Mouse (Mus musculus) bone marrow, adult 2 months (tissue): Measurements from ENCODE around the gene Kcnj11. TPM values are rescaled to one million over a fixed set of nuclear protein-coding genes. Genes with fewer than 3 reads are reported as not detected.

Source experiments
- H3K27ac ChIP-seq: fragments of 200-500 bp; 2 replicates; pipeline ENCODE4 v1.5.1; 2012; ENCODE audit warnings: low read depth, mild to moderate bottlenecking, control low read depth, inconsistent platforms, low read length; ENCODE audit not compliant: control insufficient read depth, poor library complexity, insufficient read depth
- H3K4me1 ChIP-seq: fragments of 200-500 bp; 2 replicates; pipeline ENCODE4 v1.6.1; 2011; ENCODE audit warnings: low read length; ENCODE audit not compliant: control insufficient read depth, insufficient read depth
- H3K4me3 ChIP-seq: fragments of 200-500 bp; replicated peaks from 2 replicates; pipeline ENCODE3; 2011; ENCODE audit warnings: mild to moderate bottlenecking, low read depth, low read length, control low read depth; ENCODE audit not compliant: control insufficient read depth
- CTCF ChIP-seq: fragments of 200-500 bp; IDR thresholded peaks from 2 replicates; pipeline ENCODE4 v1.5.1; 2011; ENCODE audit warnings: low read length, control low read depth; ENCODE audit not compliant: control insufficient read depth, insufficient read depth
- POLR2A ChIP-seq: fragments of 200-500 bp; IDR thresholded peaks from 2 replicates; pipeline ENCODE4 v1.6.1; 2011; ENCODE audit warnings: low read depth, mild to moderate bottlenecking, control low read depth, low read length, borderline replicate concordance; ENCODE audit not compliant: control insufficient read depth
- WGBS: fragments of 180-500 bp; shearing (Covaris S2); methylation state at CpG from one replicate; pipeline ENCODE4 v1.1.7; 2018; 5-methylcytosine and 5-hydroxymethylcytosine counted together
- polyA plus RNA-seq: library from polyadenylated mRNA; stranded (reverse); fragments of >200 nt; gene quantifications from 2 replicates; pipeline ENCODE4 v1.2.4, GENCODE M21; 2011; ENCODE audit warnings: low replicate concordance; ENCODE audit not compliant: missing spikeins, insufficient read depth, insufficient read length

The Kcnj11 gene
- polyA plus RNA-seq, 1 experiment = not detected

- Histone ChIP-seq H3K4me1 (no peaks in the 10 kb centered on the region), H3K27ac (no peak overlapping the region), H3K4me3 (no peak overlapping the region)
- WGBS = 65% methylated on average over 3 of the region's 3 CpGs
- TF ChIP-seq POLR2A = no peak
- TF ChIP-seq CTCF = no peak
Observed at GRCm38 (mm10) chr7:46113435-46113834, 12.9 kb upstream of the Kcnj11 start.

GRCm38 (mm10) chr7:46111938-46112337 is 11.4 kb upstream of the Kcnj11 start:
- no peak overlapping the region for H3K4me3 ChIP-seq
- H3K27ac ChIP-seq = no peak overlapping the region
- TF ChIP-seq POLR2A (no peak), CTCF (no peak)
- 60% methylated on average over 6 of the region's 6 CpGs for WGBS
- no peaks in the 10 kb centered on the region for H3K4me1 ChIP-seq

GRCm38 (mm10) chr7:46111212-46111817 is 10.8 kb upstream of the Kcnj11 start:
- Histone ChIP-seq H3K4me1 (no peaks in the 10 kb centered on the region), H3K27ac (no peak overlapping the region), H3K4me3 (no peak overlapping the region)
- TF ChIP-seq POLR2A (no peak), CTCF (no peak)
- 79% methylated on average over 15 of the region's 15 CpGs for WGBS

GRCm38 (mm10) chr7:46110079-46110478 is 9.5 kb upstream of the Kcnj11 start:
- Histone ChIP-seq H3K4me3 (no peak overlapping the region), H3K27ac (no peak overlapping the region), H3K4me1 (no peaks in the 10 kb centered on the region)
- no peak for TF ChIP-seq POLR2A
- TF ChIP-seq CTCF = no peak
- 65% methylated on average over 3 of the region's 3 CpGs for WGBS

- no peak overlapping the region for H3K4me3 ChIP-seq
- TF ChIP-seq POLR2A = no peak
- TF ChIP-seq CTCF = no peak
- no peak overlapping the region for H3K27ac ChIP-seq
- WGBS = 80% methylated on average over 7 of the region's 7 CpGs
- H3K4me1 ChIP-seq = no peaks in the 10 kb centered on the region
Observed at GRCm38 (mm10) chr7:46105484-46105883, 4.9 kb upstream of the Kcnj11 start.

GRCm38 (mm10) chr7:46104256-46104915 is 3.8 kb upstream of the Kcnj11 start:
- 82% methylated on average over 27 of the region's 27 CpGs for WGBS
- no peak overlapping the region for H3K27ac ChIP-seq
- no peak for TF ChIP-seq CTCF
- TF ChIP-seq POLR2A = no peak

GRCm38 (mm10) chr7:46103771-46104170 is 3.2 kb upstream of the Kcnj11 start:
- H3K4me1 ChIP-seq = no peaks in the 10 kb centered on the region
- 80% methylated on average over 8 of the region's 8 CpGs for WGBS

More at GRCm38 (mm10) chr7:46104256-46104915, 3.8 kb upstream of the Kcnj11 start:
- Histone ChIP-seq H3K4me1 (no peaks in the 10 kb centered on the region), H3K4me3 (no peak overlapping the region)

GRCm38 (mm10) chr7:46103075-46103591 is 2.6 kb upstream of the Kcnj11 start:
- no peak for TF ChIP-seq CTCF
- no peak for TF ChIP-seq POLR2A
- 83% methylated on average over 8 of the region's 8 CpGs for WGBS
- H3K4me1 ChIP-seq = no peaks in the 10 kb centered on the region
- H3K4me3 ChIP-seq = no peak overlapping the region
- no peak overlapping the region for H3K27ac ChIP-seq

More at GRCm38 (mm10) chr7:46103771-46104170, 3.2 kb upstream of the Kcnj11 start:
- H3K4me3 ChIP-seq = no peak overlapping the region
- no peak for TF ChIP-seq POLR2A
- TF ChIP-seq CTCF = no peak
- H3K27ac ChIP-seq = no peak overlapping the region
